Mouse (Mus musculus) erythroblast, embryonic 14.5 days (primary cell): ENCODE results near the gene Exoc4.

Source experiments
- GATA1 ChIP-seq: IDR thresholded peaks from 2 replicates; pipeline ENCODE4 v1.6.1; 2012; ENCODE audit warnings: low read length, inconsistent platforms, mixed read lengths
- TAL1 ChIP-seq: IDR thresholded peaks from 3 replicates; pipeline ENCODE4 v1.6.1; 2012; ENCODE audit warnings: low read length, inconsistent platforms, mixed read lengths

GRCm38 (mm10) chr6:33910671-33911070, 661.8 kb downstream of the Exoc4 start:
- TF ChIP-seq TAL1 (no peak), GATA1 (no peak)
